Mouse (Mus musculus) embryonic facial prominence, embryonic 14.5 days (tissue): ENCODE measurements around the gene Igf1r. TPM values are rescaled to one million over a fixed set of nuclear protein-coding genes. Genes with fewer than 3 reads are reported as not detected.

Source experiments
- ATAC-seq: fragments of 200-750 bp; cut with Nextera tagmentation; 2 replicates; pipeline ENCODE4 v1.8.0; 2017; ENCODE audit warnings: low read depth, moderate number of reproducible peaks, moderate TSS enrichment
- DNase-seq: peaks from one replicate; pipeline ENCODE4 v3.0.0-alpha.2; 2015; ENCODE audit warnings: low spot score
- H3K27ac ChIP-seq: fragments of 300-500 bp; sonication (generic); replicated peaks from 2 replicates; pipeline ENCODE4 v1.5.1; 2014; ENCODE audit warnings: low read depth, mild to moderate bottlenecking, low read length, moderate library complexity
- H3K27me3 ChIP-seq: fragments of 300-500 bp; sonication (generic); replicated peaks from 2 replicates; pipeline ENCODE4 v1.6.1; 2014; ENCODE audit warnings: low read length; ENCODE audit not compliant: control insufficient read depth, insufficient read depth
- H3K36me3 ChIP-seq: fragments of 300-500 bp; sonication (generic); 2 replicates; pipeline ENCODE4 v1.6.1; 2014; ENCODE audit warnings: low read length, mixed read lengths; ENCODE audit not compliant: control insufficient read depth, insufficient read depth
- H3K4me1 ChIP-seq: fragments of 300-500 bp; sonication (generic); 2 replicates; pipeline ENCODE4 v1.6.1; 2014; ENCODE audit warnings: antibody characterized with exemption, low read length; ENCODE audit not compliant: control insufficient read depth, insufficient read depth
- H3K4me2 ChIP-seq: fragments of 300-500 bp; sonication (generic); 2 replicates; pipeline ENCODE4 v1.6.1; 2014; ENCODE audit warnings: low read depth, mild to moderate bottlenecking, low read length, moderate library complexity, mixed read lengths
- H3K4me3 ChIP-seq: fragments of 300-500 bp; sonication (generic); 2 replicates; pipeline ENCODE4 v1.5.1; 2014; ENCODE audit warnings: low read depth, mild to moderate bottlenecking, low read length
- H3K9ac ChIP-seq: fragments of 300-500 bp; sonication (generic); 2 replicates; pipeline ENCODE4 v1.6.1; 2014; ENCODE audit warnings: low read depth, mild to moderate bottlenecking, low read length, moderate library complexity, mixed read lengths
- H3K9me3 ChIP-seq: fragments of 300-500 bp; sonication (generic); 2 replicates; pipeline ENCODE4 v1.6.1; 2016; ENCODE audit warnings: low read length; ENCODE audit not compliant: control insufficient read depth
- WGBS: fragments of 180-500 bp; shearing (Covaris S2); extraction: QIAGEN DNeasy Blood & Tissue Kit; methylation state at CpG from one replicate; pipeline ENCODE4 v1.1.7; 2014; 5-methylcytosine and 5-hydroxymethylcytosine counted together
- polyA plus RNA-seq: library from polyadenylated mRNA; unstranded; fragments of >200 nt; fragmentation: Nextera tagmentation; extraction: Ambion mirVana; gene quantifications from 2 replicates; pipeline ENCODE4 v1.2.1, GENCODE M21; 2014

Igf1r gene
- polyA plus RNA-seq, 1 experiment from 2014 or later = 16.8 TPM

DNA sequence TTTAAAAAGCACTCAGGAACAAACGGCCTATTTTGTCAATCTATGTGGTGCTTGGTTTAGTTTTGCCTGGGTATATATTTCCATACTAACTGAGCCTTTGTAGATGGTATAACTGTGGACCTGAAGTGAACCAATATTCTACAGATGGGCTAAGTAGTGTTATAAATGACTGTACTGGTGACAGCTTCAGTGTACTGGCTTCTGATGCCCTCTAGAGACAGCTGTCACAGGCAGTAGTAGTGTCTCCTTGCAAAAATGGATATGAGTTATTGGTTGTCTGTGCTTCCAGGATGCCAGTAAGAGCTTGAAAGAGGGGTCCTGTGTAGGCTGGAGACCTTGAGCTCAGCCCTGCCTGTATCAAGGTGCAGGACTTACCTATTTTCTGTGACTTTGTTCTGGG, 227.0 kb downstream of the Igf1r start:
- Histone ChIP-seq H3K9ac (no peak overlapping the region), H3K27ac (no peak overlapping the region), H3K36me3 (peaks cover 21% of the 10 kb centered on the region), H3K4me2 (no peak overlapping the region), H3K27me3 (no peaks in the 10 kb centered on the region), H3K9me3 (no peaks in the 10 kb centered on the region), H3K4me1 (no peaks in the 10 kb centered on the region), H3K4me3 (no peak overlapping the region)
- DNase-seq (no peak), ATAC-seq (no peak)
- 92% methylated on average over 1 of the region's 1 CpGs for WGBS

DNA sequence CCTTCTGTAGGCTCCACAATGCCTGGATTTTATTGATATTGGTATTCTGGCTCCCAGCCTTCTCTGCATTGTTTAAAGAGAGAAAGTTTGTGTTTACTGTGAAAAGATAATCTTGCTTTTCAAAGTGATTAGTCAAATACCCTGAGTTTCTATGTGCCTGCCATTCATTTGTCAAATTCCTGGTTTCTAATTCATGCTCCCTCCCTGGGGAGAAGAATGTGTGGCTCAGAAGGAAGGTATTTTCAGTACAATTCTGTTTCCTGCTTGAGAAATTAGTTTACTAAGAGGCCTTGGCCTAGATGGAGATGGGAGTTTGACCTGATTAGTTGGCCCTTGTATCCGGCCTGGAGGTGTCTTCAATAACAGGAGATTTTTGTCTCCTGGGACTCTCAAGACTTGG, 228.5 kb downstream of the Igf1r start:
- Histone ChIP-seq H3K4me2 (no peak overlapping the region), H3K27ac (no peak overlapping the region), H3K27me3 (no peaks in the 10 kb centered on the region), H3K36me3 (peaks cover 31% of the 10 kb centered on the region), H3K9me3 (no peaks in the 10 kb centered on the region), H3K4me1 (no peaks in the 10 kb centered on the region), H3K4me3 (no peak overlapping the region), H3K9ac (no peak overlapping the region)
- ATAC-seq = no peak
- 54% methylated on average over 1 of the region's 1 CpGs for WGBS
- DNase-seq = no peak

DNA sequence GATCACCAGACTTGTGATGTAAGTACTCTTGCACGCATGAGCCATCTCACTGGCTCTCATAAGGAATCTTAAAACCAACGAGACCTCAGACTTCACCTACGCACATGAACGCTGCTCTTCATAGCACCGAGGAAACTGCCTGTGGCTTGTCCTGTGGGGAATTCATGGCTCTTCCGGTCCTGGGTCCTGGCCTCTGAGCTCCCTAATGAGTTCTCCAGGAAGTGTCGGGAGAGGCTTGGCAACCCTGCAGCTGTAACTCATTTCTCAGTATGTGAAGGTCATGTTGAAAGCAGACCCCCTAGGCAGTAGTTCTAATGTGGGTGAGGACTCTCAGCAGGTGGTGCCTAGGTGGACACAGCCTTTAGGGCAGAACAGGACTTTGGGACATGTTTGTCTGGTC, 229.4 kb downstream of the Igf1r start:
- H3K9me3 ChIP-seq = no peaks in the 10 kb centered on the region
- no peak overlapping the region for H3K4me3 ChIP-seq
- H3K36me3 ChIP-seq = peaks cover 36% of the 10 kb centered on the region
- ATAC-seq (no peak), DNase-seq (no peak)
- no peak overlapping the region for H3K27ac ChIP-seq
- H3K4me1 ChIP-seq = no peaks in the 10 kb centered on the region
- no peak overlapping the region for H3K4me2 ChIP-seq
- WGBS = 47% methylated on average over 7 of the region's 7 CpGs
- no peaks in the 10 kb centered on the region for H3K27me3 ChIP-seq
- H3K9ac ChIP-seq = no peak overlapping the region

DNA sequence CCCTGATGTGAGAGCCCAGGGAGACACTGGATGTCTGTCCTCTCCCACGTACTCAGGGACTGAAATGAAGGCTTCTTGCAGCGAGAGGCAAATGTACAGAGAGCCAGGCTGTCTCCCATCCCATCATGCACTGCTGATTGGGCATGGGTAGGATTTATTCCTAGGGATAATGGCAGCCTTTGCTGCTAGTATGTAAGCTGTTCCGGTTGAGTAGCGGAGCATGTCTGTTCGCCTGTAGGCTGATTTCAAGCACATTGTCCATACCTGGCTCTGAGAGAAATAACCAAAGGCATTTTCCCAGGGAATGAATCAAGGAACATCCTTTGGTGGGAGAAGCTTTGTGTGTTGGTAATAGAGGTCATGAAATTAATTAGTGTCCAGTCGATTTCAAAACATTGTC, 230.1 kb downstream of the Igf1r start:
- no peaks in the 10 kb centered on the region for H3K4me1 ChIP-seq
- no peak overlapping the region for H3K9ac ChIP-seq
- DNase-seq (no peak), ATAC-seq (no peak)
- H3K4me2 ChIP-seq = no peak overlapping the region
- H3K27ac ChIP-seq = no peak overlapping the region
- no peak overlapping the region for H3K4me3 ChIP-seq
- H3K36me3 ChIP-seq = peaks cover 43% of the 10 kb centered on the region
- WGBS = 90% methylated on average over 6 of the region's 6 CpGs
- H3K27me3 ChIP-seq = no peaks in the 10 kb centered on the region
- no peaks in the 10 kb centered on the region for H3K9me3 ChIP-seq

DNA sequence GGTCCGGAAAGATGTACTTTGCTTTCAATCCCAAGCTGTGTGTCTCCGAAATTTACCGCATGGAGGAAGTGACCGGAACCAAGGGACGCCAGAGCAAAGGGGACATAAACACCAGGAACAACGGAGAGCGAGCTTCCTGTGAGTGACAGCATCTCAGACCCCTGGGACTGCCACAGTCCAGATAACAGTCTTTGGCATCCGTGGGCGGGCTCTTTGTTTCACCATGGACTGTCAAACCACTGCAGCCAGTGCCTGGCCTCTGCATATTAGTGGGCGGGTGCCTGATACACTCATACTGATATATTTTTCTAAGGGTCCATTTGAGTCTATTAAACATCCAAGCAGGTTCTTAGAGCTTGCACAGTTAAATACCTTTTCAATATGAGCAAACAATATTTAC, 230.8 kb downstream of the Igf1r start:
- Histone ChIP-seq H3K9me3 (no peaks in the 10 kb centered on the region), H3K36me3 (peaks cover 49% of the 10 kb centered on the region), H3K4me3 (no peak overlapping the region), H3K27ac (no peak overlapping the region), H3K27me3 (no peaks in the 10 kb centered on the region), H3K4me2 (no peak overlapping the region), H3K9ac (no peak overlapping the region), H3K4me1 (no peaks in the 10 kb centered on the region)
- 82% methylated on average over 10 of the region's 10 CpGs for WGBS
- DNase-seq (no peak), ATAC-seq (no peak)

DNA sequence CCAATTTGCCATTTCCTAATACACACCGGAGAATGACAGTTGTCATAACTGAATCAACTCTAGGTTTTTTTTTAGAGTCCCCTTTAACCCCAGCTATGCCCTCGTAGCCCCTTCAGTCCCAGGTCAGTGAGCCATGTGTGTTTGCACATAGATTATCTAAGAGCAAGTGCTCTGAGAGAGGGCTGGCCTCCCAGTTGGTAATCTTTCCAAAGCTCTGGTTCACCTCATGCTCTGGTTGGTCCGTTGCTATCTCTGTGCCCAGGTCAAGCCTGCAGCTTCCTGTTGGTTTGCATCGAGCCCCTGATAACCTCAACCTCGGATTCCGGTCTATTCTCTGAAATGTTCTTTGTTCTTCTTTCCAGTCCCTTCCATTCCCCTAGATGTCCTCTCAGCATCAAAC, 236.6 kb downstream of the Igf1r start:
- no peak for ATAC-seq
- H3K27me3 ChIP-seq = no peaks in the 10 kb centered on the region
- H3K4me1 ChIP-seq = no peaks in the 10 kb centered on the region
- 89% methylated on average over 6 of the region's 6 CpGs for WGBS
- no peak overlapping the region for H3K27ac ChIP-seq
- H3K4me2 ChIP-seq = no peak overlapping the region
- no peak overlapping the region for H3K9ac ChIP-seq
- H3K36me3 ChIP-seq = peaks cover 90% of the 10 kb centered on the region
- no peaks in the 10 kb centered on the region for H3K9me3 ChIP-seq
- no peak for DNase-seq
- H3K4me3 ChIP-seq = no peak overlapping the region

DNA sequence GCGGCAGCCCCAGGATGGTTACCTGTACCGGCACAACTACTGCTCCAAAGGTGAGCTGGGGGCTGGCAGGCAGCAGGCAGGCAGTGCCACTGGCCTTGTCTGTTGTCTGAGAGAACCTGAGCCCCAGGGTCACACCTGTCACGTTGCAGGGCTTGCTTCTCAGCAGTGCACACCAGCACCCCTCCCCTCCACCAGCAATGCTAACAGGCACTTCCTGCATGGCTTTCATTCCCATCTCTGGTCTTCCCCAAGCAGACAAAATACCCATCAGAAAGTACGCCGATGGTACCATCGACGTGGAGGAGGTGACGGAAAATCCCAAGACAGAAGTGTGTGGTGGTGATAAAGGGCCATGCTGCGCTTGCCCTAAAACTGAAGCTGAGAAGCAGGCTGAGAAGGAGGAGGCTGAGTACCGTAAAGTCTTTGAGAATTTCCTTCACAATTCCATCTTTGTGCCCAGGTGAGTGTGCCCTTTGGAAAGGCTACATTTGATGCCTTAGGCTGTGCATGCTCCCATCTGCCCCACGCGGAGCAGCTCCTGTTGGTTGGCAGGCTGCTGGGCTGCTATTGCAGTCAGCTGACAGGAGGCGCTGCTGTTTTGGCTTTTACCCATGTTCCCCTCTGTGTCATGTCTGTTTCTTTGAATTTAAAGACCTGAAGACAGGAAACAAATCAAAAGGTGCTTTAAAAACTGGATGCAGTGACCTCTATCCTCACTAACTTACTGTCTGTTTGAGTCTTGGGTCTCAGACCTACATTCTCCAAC, 237.2 kb downstream of the Igf1r start:
- no peak for DNase-seq
- H3K4me2 ChIP-seq = no peak overlapping the region
- H3K4me1 ChIP-seq = no peaks in the 10 kb centered on the region
- H3K4me3 ChIP-seq = no peak overlapping the region
- WGBS = 92% methylated on average over 13 of the region's 13 CpGs
- no peaks in the 10 kb centered on the region for H3K9me3 ChIP-seq
- no peak for ATAC-seq
- H3K27ac ChIP-seq = no peak overlapping the region
- H3K36me3 ChIP-seq = peaks cover 90% of the 10 kb centered on the region
- no peaks in the 10 kb centered on the region for H3K27me3 ChIP-seq
- no peak overlapping the region for H3K9ac ChIP-seq

DNA sequence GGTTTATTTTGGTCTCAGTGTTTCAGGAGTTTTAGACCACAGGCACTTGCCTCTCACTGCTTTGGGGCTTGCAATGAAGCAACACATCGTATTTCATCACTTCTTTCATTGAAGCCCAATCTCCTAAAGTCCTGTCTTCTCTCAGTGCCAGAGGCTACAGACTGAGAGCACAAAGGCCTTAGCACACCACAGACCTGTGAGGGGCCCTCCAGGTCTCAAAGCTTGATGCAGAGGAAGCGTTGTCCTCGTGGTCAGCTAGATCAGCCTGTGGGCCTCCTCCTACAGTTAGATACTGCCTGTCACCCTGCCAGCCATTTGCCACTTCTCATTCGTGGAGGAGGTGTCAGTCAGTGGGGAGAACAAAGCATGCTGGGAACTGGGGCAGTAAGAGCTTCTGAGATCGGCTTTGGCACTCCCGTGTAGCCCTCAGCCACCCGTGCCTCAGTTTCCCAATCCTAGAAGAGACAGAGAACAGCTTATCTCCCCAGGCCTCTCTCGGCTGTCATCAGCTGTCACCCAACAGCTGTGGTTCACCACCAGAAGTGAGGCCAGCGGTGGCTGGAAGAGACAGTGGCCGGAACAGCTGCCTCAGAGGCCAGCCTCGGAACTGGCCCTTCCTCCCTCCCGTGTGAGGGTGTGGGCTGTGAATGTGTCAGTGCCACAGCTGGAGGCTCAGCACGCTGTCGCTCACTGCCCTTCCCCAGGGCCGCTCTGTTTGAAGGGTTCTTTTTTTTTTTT, 241.5 kb downstream of the Igf1r start:
- no peak for ATAC-seq
- peaks cover 95% of the 10 kb centered on the region for H3K36me3 ChIP-seq
- WGBS = 85% methylated on average over 15 of the region's 15 CpGs

DNA sequence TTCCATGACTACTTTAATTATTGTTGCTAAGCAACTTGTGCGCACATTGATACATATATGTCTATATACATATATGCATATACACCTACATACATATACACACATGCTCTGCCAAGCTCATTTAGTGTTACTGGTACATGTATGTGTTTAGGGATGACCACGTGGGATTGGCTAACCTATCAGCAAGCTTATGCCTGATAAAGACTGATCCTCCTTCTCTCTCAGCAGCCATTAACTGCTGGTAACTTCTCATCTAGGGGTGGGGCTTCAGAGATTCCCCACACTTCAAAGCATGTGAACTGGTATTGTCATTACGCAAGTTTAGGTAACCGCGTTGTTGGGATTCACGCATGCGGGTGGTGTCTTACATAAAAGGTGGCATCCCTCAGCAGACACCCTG, 247.0 kb downstream of the Igf1r start:
- Histone ChIP-seq H3K9me3 (no peaks in the 10 kb centered on the region), H3K4me1 (no peaks in the 10 kb centered on the region), H3K9ac (no peak overlapping the region), H3K4me2 (no peak overlapping the region), H3K36me3 (peaks cover 90% of the 10 kb centered on the region), H3K4me3 (no peak overlapping the region), H3K27ac (no peak overlapping the region), H3K27me3 (no peaks in the 10 kb centered on the region)
- WGBS = 97% methylated on average over 7 of the region's 7 CpGs
- ATAC-seq (no peak), DNase-seq (no peak)

More for the DNA sequence above, 241.5 kb downstream of the Igf1r start:
- Histone ChIP-seq H3K4me3 (no peak overlapping the region), H3K4me2 (no peak overlapping the region), H3K9me3 (no peaks in the 10 kb centered on the region), H3K9ac (no peak overlapping the region), H3K27ac (no peak overlapping the region), H3K27me3 (no peaks in the 10 kb centered on the region), H3K4me1 (no peaks in the 10 kb centered on the region)
- DNase-seq = peak; percentile 27
